Mouse (Mus musculus): ENCODE data around the gene Prpsap1.

DNA sequence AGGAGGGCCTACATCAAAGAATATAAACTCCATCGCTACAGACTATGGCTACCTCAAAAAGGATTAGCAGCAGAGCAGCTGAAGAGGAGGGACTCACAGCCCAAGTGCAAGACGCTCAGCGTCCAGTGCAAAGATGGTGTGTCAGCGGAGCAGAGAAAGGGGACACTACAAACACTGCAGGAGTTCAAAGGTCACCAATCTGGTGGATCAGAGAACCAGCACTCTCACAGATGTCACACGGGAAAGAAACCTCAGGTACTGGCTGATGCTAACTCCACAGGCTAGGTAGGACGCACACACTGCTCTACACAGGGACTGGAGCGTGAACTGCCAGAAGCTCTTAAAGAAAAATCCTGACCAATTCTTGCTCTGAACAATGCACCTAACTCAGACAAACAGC, 15.0 kb downstream of the Prpsap1 start:
- TF ChIP-seq CTCF (IDR thresholded peaks at IDR 0.05) (no peak), EP300 (IDR thresholded peaks at IDR 0.05) (no peak)

Data from lung, postnatal 0 days (tissue).